Comparison of ENCODE assay signal across 35 mouse cellular contexts in the genomic region with DNA sequence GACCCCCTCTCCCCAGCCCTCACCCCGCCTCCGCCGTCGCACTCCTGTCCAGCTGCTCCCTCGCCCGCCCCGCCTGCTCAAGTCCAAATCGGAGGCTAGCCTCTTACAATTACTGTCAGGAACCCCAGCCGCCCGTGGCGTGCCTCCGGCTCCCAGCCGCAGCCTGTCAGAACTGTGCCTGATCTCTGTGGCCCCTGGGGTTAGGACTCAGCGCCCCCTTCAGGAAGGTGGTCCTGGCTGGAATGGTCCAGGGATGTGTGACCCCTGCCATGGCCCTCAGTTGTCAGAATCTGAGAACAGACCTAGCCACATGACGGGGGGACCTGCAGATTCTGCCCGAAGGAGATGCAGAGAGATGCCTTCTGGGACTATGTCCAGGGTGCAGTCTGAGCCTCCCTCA. TPM values are rescaled to one million over a fixed set of nuclear protein-coding genes. Genes with fewer than 3 reads are reported as not detected.
DNase-seq lines count a peak whose midpoint lies in the region; ATAC-seq and TF ChIP-seq lines count a peak whose summit lies in the region.
"Had no signal": no experiment of that assay in that cellular context is flagged by ENCODE, and none has a peak within 500 bp of the region (broad histone marks: within the 10 kb centered on the region; RNA-seq: fewer than 3 reads in every experiment).

No protein-coding gene starts in this region.

- in situ Hi-C loops in ES-E14 (cut with MboI; ENCODE audit: low sequenced_read_pairs in 2 of 2, unreplicated experiment in 2 of 2): no loop called here

- 66% methylated on average over 16 of the region's 16 CpGs for WGBS in hindbrain, postnatal 0 days
- 50% methylated on average over 16 of the region's 16 CpGs for WGBS in hindbrain, embryonic 10.5 days
- WGBS in midbrain, postnatal 0 days: 70% methylated on average over 16 of the region's 16 CpGs
- 56% methylated on average over 16 of the region's 16 CpGs for WGBS in midbrain, embryonic 14.5 days

- 0 out of 2 replicates have a peak, but pooled peaks have one; percentile 2 for TF ChIP-seq CTCF in hindbrain, postnatal 0 days (IDR thresholded peaks at IDR 0.05; ENCODE audit: low read depth)
- TF ChIP-seq CTCF in midbrain, postnatal 0 days (IDR thresholded peaks at IDR 0.05): peak; percentile 26

- no peak overlapping the region for H3K4me2 ChIP-seq in hindbrain, postnatal 0 days (ENCODE audit: low read depth, low read length)
- H3K4me2 ChIP-seq in midbrain, postnatal 0 days (ENCODE audit: low read depth, low read length, poor library complexity, severe bottlenecking): no peak overlapping the region
- H3K4me2 ChIP-seq in midbrain, embryonic 14.5 days (ENCODE audit: low read length): no peak overlapping the region
- H3K4me2 ChIP-seq: embryonic facial prominence, embryonic 12.5 days; heart, embryonic 11.5 days; kidney, embryonic 15.5 days; limb, embryonic 13.5 days; liver, embryonic 12.5 days; midbrain, embryonic 15.5 days; neural tube, embryonic 12.5 days had no signal

- ATAC-seq in hindbrain, postnatal 0 days: no peak
- ATAC-seq in midbrain, postnatal 0 days (ENCODE audit: low FRiP score): no peak
- ATAC-seq in midbrain, embryonic 14.5 days (ENCODE audit: low FRiP score, low TSS enrichment): no peak
- ATAC-seq: CD4-positive, CD25-positive, alpha-beta regulatory T cell, adult 4 months; forebrain, embryonic 14.5 days; liver, embryonic 12.5 days; midbrain, embryonic 15.5 days had no signal

- 0 out of 2 replicates have a peak, but pooled peaks cover under 1% of the 10 kb centered on the region for H3K4me1 ChIP-seq in hindbrain, postnatal 0 days (ENCODE audit: insufficient read depth, low read length)
- peaks cover 23% of the 10 kb centered on the region for H3K4me1 ChIP-seq in hindbrain, embryonic 10.5 days (replicated peaks)
- H3K4me1 ChIP-seq in midbrain, postnatal 0 days (ENCODE audit: insufficient read depth, low read length): no peaks in the 10 kb centered on the region
- peaks cover 8% of the 10 kb centered on the region; the same call in 1 of the 2 replicates for H3K4me1 ChIP-seq in midbrain, embryonic 14.5 days (ENCODE audit: control insufficient read depth, insufficient read depth, low read length)
- H3K4me1 ChIP-seq in ES-E14 (ENCODE audit: control insufficient read depth in 2 of 2, insufficient read depth in 2 of 2, low read length in 2 of 2, poor library complexity in 1 of 2): peaks cover 4 to 18% of the 10 kb centered on the region in 2 experiments; a peak in 1 of 4 replicates

- peaks cover 13% of the 10 kb centered on the region for H3K36me3 ChIP-seq in hindbrain, postnatal 0 days (ENCODE audit: insufficient read depth, low read length)
- H3K36me3 ChIP-seq in hindbrain, embryonic 10.5 days: peaks cover 58% of the 10 kb centered on the region
- peaks cover 15% of the 10 kb centered on the region for H3K36me3 ChIP-seq in midbrain, postnatal 0 days (ENCODE audit: insufficient read depth, low read length)
- H3K36me3 ChIP-seq in midbrain, embryonic 14.5 days (ENCODE audit: control insufficient read depth, insufficient read depth, low read length): peaks cover 5% of the 10 kb centered on the region; the same call in 1 of the 2 replicates
- peaks cover 39% of the 10 kb centered on the region for H3K36me3 ChIP-seq in ES-E14 (ENCODE audit: control insufficient read depth, insufficient read depth, low read length, poor library complexity, severe bottlenecking)
- H3K36me3 ChIP-seq: G1E; midbrain, embryonic 15.5 days had no signal

- no peak overlapping the region for H3K27ac ChIP-seq in hindbrain, postnatal 0 days
- no peak overlapping the region for H3K27ac ChIP-seq in hindbrain, embryonic 10.5 days
- no peak overlapping the region for H3K27ac ChIP-seq in midbrain, postnatal 0 days (ENCODE audit: low read depth, low read length)
- no peak overlapping the region for H3K27ac ChIP-seq in midbrain, embryonic 14.5 days (replicated peaks; ENCODE audit: low read depth, low read length)
- H3K27ac ChIP-seq in ES-E14 (ENCODE audit: insufficient read depth, low read depth, low read length, poor library complexity, severe bottlenecking): no peak overlapping the region
- H3K27ac ChIP-seq: embryonic facial prominence, embryonic 12.5 days; kidney, embryonic 15.5 days; limb, embryonic 13.5 days; liver, embryonic 12.5 days; midbrain, embryonic 15.5 days; neural tube, embryonic 12.5 days had no signal

- H3K4me3 ChIP-seq in hindbrain, postnatal 0 days (ENCODE audit: low read length): no peak overlapping the region
- no peak overlapping the region for H3K4me3 ChIP-seq in hindbrain, embryonic 10.5 days
- no peak overlapping the region for H3K4me3 ChIP-seq in midbrain, postnatal 0 days (ENCODE audit: low read depth, low read length)
- no peak overlapping the region for H3K4me3 ChIP-seq in midbrain, embryonic 14.5 days (replicated peaks; ENCODE audit: low read depth, low read length)
- peak overlapping the region; percentile 42 to 45; a peak in 3 of 4 replicates for H3K4me3 ChIP-seq in ES-E14 (ENCODE audit: insufficient read depth in 1 of 2, low read depth in 1 of 2, low read length in 2 of 2, poor library complexity in 1 of 2, severe bottlenecking in 1 of 2)
- H3K4me3 ChIP-seq: embryonic facial prominence, embryonic 12.5 days; kidney, embryonic 15.5 days; limb, embryonic 13.5 days; liver, embryonic 12.5 days; midbrain, embryonic 15.5 days; myocyte; neural tube, embryonic 12.5 days had no signal

- DNase-seq in hindbrain, postnatal 0 days (ENCODE audit: low spot score): no peak
- no peak for DNase-seq in hindbrain, embryonic 10.5 days (ENCODE audit: low spot score)
- no peak for DNase-seq in midbrain, postnatal 0 days (ENCODE audit: low spot score)
- DNase-seq in midbrain, embryonic 14.5 days: no peak
- DNase-seq in ES-E14 (ENCODE audit: low read depth, low spot score): no peak
- no peak for DNase-seq in spleen, postnatal 4 days (ENCODE audit: low spot score in 2 of 2)
- DNase-seq in spleen, postnatal 10 days (ENCODE audit: low spot score in 2 of 2): no peak
- DNase-seq: adrenal gland, postnatal 14 days; cerebellum, adult 11 months; cerebellum, adult 9-10 months; embryo, embryonic 11 days; heart, postnatal 36 days; kidney, adult 11 months; kidney, postnatal 36 days; lung, adult 2 months; lung, postnatal 14 days; thymus, adult 18-20 months; thymus, postnatal 36 days had no signal

- no peaks in the 10 kb centered on the region for H3K9me3 ChIP-seq in hindbrain, postnatal 0 days (ENCODE audit: low read length)
- H3K9me3 ChIP-seq in hindbrain, embryonic 10.5 days: no peaks in the 10 kb centered on the region
- H3K9me3 ChIP-seq in midbrain, postnatal 0 days (ENCODE audit: low read length): no peaks in the 10 kb centered on the region
- H3K9me3 ChIP-seq in midbrain, embryonic 14.5 days (ENCODE audit: control insufficient read depth, low read length): no peaks in the 10 kb centered on the region
- H3K9me3 ChIP-seq in ES-E14 (ENCODE audit: control insufficient read depth, insufficient read depth, low read depth, low read length): no peaks in the 10 kb centered on the region
- H3K9me3 ChIP-seq: embryonic facial prominence, embryonic 12.5 days; G1E; kidney, embryonic 15.5 days; limb, embryonic 13.5 days; liver, embryonic 12.5 days; midbrain, embryonic 15.5 days; neural tube, embryonic 12.5 days had no signal

- H3K27me3 ChIP-seq in hindbrain, postnatal 0 days (ENCODE audit: insufficient read depth, low read length): peaks cover 39% of the 10 kb centered on the region
- H3K27me3 ChIP-seq in hindbrain, embryonic 10.5 days (ENCODE audit: insufficient read depth, poor library complexity, severe bottlenecking): peaks cover 74% of the 10 kb centered on the region
- peaks cover 48% of the 10 kb centered on the region for H3K27me3 ChIP-seq in midbrain, postnatal 0 days (ENCODE audit: insufficient read depth, low read length)
- H3K27me3 ChIP-seq in midbrain, embryonic 14.5 days (ENCODE audit: control insufficient read depth, insufficient read depth, low read length): peaks cover 46% of the 10 kb centered on the region

- no peak overlapping the region for H3K9ac ChIP-seq in hindbrain, postnatal 0 days (replicated peaks; ENCODE audit: low read length)
- no peak overlapping the region for H3K9ac ChIP-seq in midbrain, postnatal 0 days (replicated peaks; ENCODE audit: low read length, poor library complexity, severe bottlenecking)
- H3K9ac ChIP-seq in midbrain, embryonic 14.5 days (replicated peaks; ENCODE audit: low read length): no peak overlapping the region
- peak overlapping the region; percentile 9; the same call in 1 of the 2 replicates for H3K9ac ChIP-seq in ES-E14 (ENCODE audit: insufficient read depth, low read depth, low read length, poor library complexity, severe bottlenecking)
- H3K9ac ChIP-seq: embryonic facial prominence, embryonic 12.5 days; kidney, embryonic 15.5 days; limb, embryonic 13.5 days; liver, embryonic 12.5 days; midbrain, embryonic 15.5 days; neural tube, embryonic 12.5 days had no signal

RNA-seq across cellular contexts. Expression of gene Tnfrsf25, which starts 1.7 kb away (rescaled TPM):
- total RNA-seq in hindbrain, postnatal 0 days (2014; rRNA removed): 0.22 and 1.6 TPM in 2 replicates
- polyA plus RNA-seq in hindbrain, postnatal 0 days (2015; fragmentation: Nextera tagmentation; extraction: Ambion mirVana): 0.48 and 0.62 TPM in 2 replicates
- polyA plus RNA-seq in hindbrain, embryonic 10.5 days (2016; fragmentation: Nextera tagmentation; extraction: Ambion mirVana): 0.70 and 0.82 TPM in 2 replicates
- total RNA-seq in midbrain, postnatal 0 days (2014; rRNA removed): 0.99 and 2.0 TPM in 2 replicates
- 0.38 and 0.49 TPM in 2 replicates for polyA plus RNA-seq in midbrain, postnatal 0 days (2015; fragmentation: Nextera tagmentation; extraction: Ambion mirVana)
- 0.54 and 1.2 TPM in 2 replicates for polyA plus RNA-seq in midbrain, embryonic 14.5 days (2014; fragmentation: Nextera tagmentation; extraction: Ambion mirVana)
- total RNA-seq in ES-E14 (2012; rRNA removed): 3.8 and 5.7 TPM in 2 replicates
- total RNA-seq: G1E; granulocyte monocyte progenitor cell, adult 5-6 weeks had no signal
- polyA plus RNA-seq: G1E had no signal

RNA-seq across cellular contexts. Expression of gene Espn, which starts 38.1 kb away (rescaled TPM):
- total RNA-seq in hindbrain, postnatal 0 days (2014; rRNA removed): 0.47 and 1.4 TPM in 2 replicates
- polyA plus RNA-seq in hindbrain, postnatal 0 days (2015; fragmentation: Nextera tagmentation; extraction: Ambion mirVana): 0.71 and 0.79 TPM in 2 replicates
- 1.6 and 6.5 TPM in 2 replicates for polyA plus RNA-seq in hindbrain, embryonic 10.5 days (2016; fragmentation: Nextera tagmentation; extraction: Ambion mirVana)
- 0.22 and 0.42 TPM in 2 replicates for total RNA-seq in midbrain, postnatal 0 days (2014; rRNA removed)
- polyA plus RNA-seq in midbrain, postnatal 0 days (2015; fragmentation: Nextera tagmentation; extraction: Ambion mirVana): 0.22 and 0.53 TPM in 2 replicates
- not detected in 2 replicates for polyA plus RNA-seq in midbrain, embryonic 14.5 days (2014; fragmentation: Nextera tagmentation; extraction: Ambion mirVana)
- total RNA-seq in ES-E14 (2012; rRNA removed): 5.6 and 6.6 TPM in 2 replicates
- total RNA-seq: granulocyte monocyte progenitor cell, adult 5-6 weeks had no signal
- polyA plus RNA-seq: forebrain, embryonic 14.5 days had no signal

RNA-seq across cellular contexts. Expression of gene Plekhg5, which starts 41.8 kb away (rescaled TPM):
- 20.7 and 21.0 TPM in 2 replicates for total RNA-seq in hindbrain, postnatal 0 days (2014; rRNA removed)
- 13.1 and 13.3 TPM in 2 replicates for polyA plus RNA-seq in hindbrain, postnatal 0 days (2015; fragmentation: Nextera tagmentation; extraction: Ambion mirVana)
- polyA plus RNA-seq in hindbrain, embryonic 10.5 days (2016; fragmentation: Nextera tagmentation; extraction: Ambion mirVana): 9.6 and 12.4 TPM in 2 replicates
- 17.6 and 33.5 TPM in 2 replicates for total RNA-seq in midbrain, postnatal 0 days (2014; rRNA removed)
- 13.0 and 15.1 TPM in 2 replicates for polyA plus RNA-seq in midbrain, postnatal 0 days (2015; fragmentation: Nextera tagmentation; extraction: Ambion mirVana)
- 7.0 and 8.0 TPM in 2 replicates for polyA plus RNA-seq in midbrain, embryonic 14.5 days (2014; fragmentation: Nextera tagmentation; extraction: Ambion mirVana)
- total RNA-seq in ES-E14 (2012; rRNA removed): 37.3 and 81.4 TPM in 2 replicates

RNA-seq across cellular contexts. Expression of gene Hes2, which starts 44.6 kb away (rescaled TPM):
- not detected in 2 replicates for total RNA-seq in hindbrain, postnatal 0 days (2014; rRNA removed)
- polyA plus RNA-seq in hindbrain, postnatal 0 days (2015; fragmentation: Nextera tagmentation; extraction: Ambion mirVana): not detected in 2 replicates
- polyA plus RNA-seq in hindbrain, embryonic 10.5 days (2016; fragmentation: Nextera tagmentation; extraction: Ambion mirVana): 4.2 and 4.7 TPM in 2 replicates
- not detected in 2 replicates for total RNA-seq in midbrain, postnatal 0 days (2014; rRNA removed)
- polyA plus RNA-seq in midbrain, postnatal 0 days (2015; fragmentation: Nextera tagmentation; extraction: Ambion mirVana): not detected in 2 replicates
- not detected in 2 replicates for polyA plus RNA-seq in midbrain, embryonic 14.5 days (2014; fragmentation: Nextera tagmentation; extraction: Ambion mirVana)
- total RNA-seq in ES-E14 (2012; rRNA removed): 0.32 and 0.58 TPM in 2 replicates
- total RNA-seq: adrenal gland, postnatal 14 days; gastrocnemius, postnatal 14 days; granulocyte monocyte progenitor cell, adult 5-6 weeks; heart, postnatal 36 days; layer of hippocampus, adult 8-10 months; layer of hippocampus, postnatal 25 days; left cerebral cortex, adult 8-10 months; left cerebral cortex, postnatal 36 days had no signal
- polyA plus RNA-seq: CD4-positive, CD25-positive, alpha-beta regulatory T cell, adult 4 months; embryonic facial prominence, embryonic 12.5 days; forebrain, embryonic 14.5 days; limb, embryonic 13.5 days; midbrain, embryonic 15.5 days; myocyte had no signal

Comparison
In these comparisons a context has a peak if more than half of its experiments do, and no peak if none do; other contexts are left out.
1. H3K4me3 ChIP-seq: peak in ES-E14 (2 of 2); none in hindbrain, postnatal 0 days (single experiment), hindbrain, embryonic 10.5 days (single experiment), midbrain, postnatal 0 days (single experiment) and midbrain, embryonic 14.5 days (single experiment).